Mouse (Mus musculus) kidney, adult 2 months (tissue): ENCODE results near the gene Nmt1. TPM values are rescaled to one million over a fixed set of nuclear protein-coding genes. Genes with fewer than 3 reads are reported as not detected.

Experiments used
- DNase-seq: peaks from one replicate; pipeline ENCODE4 v3.0.0; 2021
- H3K27ac ChIP-seq: fragments of 200-500 bp; 2 replicates; pipeline ENCODE4 v1.5.1; 2012; ENCODE audit warnings: low read depth, low read length, control low read depth, inconsistent platforms; ENCODE audit not compliant: insufficient read depth
- H3K27me3 ChIP-seq: fragments of 200-500 bp; replicated peaks from 2 replicates; pipeline ENCODE4 v1.6.1; 2012; ENCODE audit warnings: mild to moderate bottlenecking, moderate library complexity, low read length, inconsistent platforms; ENCODE audit not compliant: control insufficient read depth, insufficient read depth
- H3K36me3 ChIP-seq: fragments of 200-500 bp; 2 replicates; pipeline ENCODE4 v1.6.1; 2012; ENCODE audit warnings: mild to moderate bottlenecking, moderate library complexity, low read length, inconsistent platforms; ENCODE audit not compliant: control insufficient read depth, insufficient read depth
- H3K4me1 ChIP-seq: fragments of 200-500 bp; 2 replicates; pipeline ENCODE4 v1.6.1; 2011; ENCODE audit warnings: low read length; ENCODE audit not compliant: control insufficient read depth, insufficient read depth
- H3K4me3 ChIP-seq: fragments of 200-500 bp; 2 replicates; pipeline ENCODE4 v1.5.1; 2011; ENCODE audit warnings: mild to moderate bottlenecking, low read depth, low read length, control low read depth; ENCODE audit not compliant: insufficient read depth
- CTCF ChIP-seq: fragments of 200-500 bp; conservative IDR thresholded peaks from 2 replicates; pipeline ENCODE4 v1.5.1; 2011; ENCODE audit warnings: low read depth, mild to moderate bottlenecking, control low read depth, low read length, moderate library complexity, mixed read lengths; ENCODE audit not compliant: insufficient read depth, insufficient read length
- POLR2A ChIP-seq: fragments of 200-500 bp; IDR thresholded peaks from one replicate; pipeline ENCODE4 v1.6.1; 2011; ENCODE audit warnings: low read depth, low read length, control low read depth
- WGBS: fragments of 180-500 bp; shearing (Covaris S2); methylation state at CpG from one replicate; pipeline ENCODE4 v1.1.7; 2018; 5-methylcytosine and 5-hydroxymethylcytosine counted together
- polyA plus RNA-seq: library from polyadenylated mRNA; depleted of rRNA; stranded (reverse); fragments of >200 nt; gene quantifications from 2 replicates; pipeline ENCODE4 v1.2.3, GENCODE M21; 2012

Nmt1 gene
- polyA plus RNA-seq, 1 experiment, result 49.7 TPM

DNA sequence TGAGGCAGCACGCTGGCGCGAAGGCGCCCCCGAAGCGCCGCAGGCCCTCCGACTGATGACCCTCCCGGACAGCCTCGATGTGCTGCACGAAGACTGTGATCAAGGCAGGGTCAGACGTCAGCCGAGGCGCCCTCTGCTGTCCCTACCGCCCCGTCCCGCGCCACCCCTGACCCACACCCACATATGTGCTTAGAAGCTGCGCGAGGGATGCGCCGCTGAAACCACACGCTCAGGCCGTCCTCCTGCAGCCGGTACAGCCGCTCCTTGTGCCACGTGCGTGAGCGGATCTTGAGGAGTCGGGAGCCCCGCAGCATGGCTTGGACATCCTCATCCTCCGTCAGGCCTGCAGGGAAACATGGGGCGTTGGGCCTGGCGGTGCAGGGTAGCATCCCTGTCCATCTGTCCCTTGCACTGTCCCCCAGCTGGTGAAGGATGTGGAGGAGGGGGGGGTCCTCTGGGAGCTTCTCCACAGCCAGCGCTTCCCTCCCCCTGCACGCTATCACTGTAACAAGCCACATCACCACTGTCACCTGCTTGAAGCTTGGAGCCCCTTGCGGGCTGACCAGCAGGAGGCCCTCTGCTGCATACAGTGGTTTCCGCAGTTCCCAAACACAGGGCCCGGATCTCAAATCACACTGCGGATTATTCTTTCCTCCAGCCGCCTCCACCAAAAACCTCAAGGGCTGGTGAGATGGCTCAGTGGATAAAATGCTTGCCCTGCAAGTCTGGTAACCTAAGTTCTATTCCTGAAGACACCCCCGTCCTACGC lies 52.5 kb downstream of the Nmt1 start:
- no peak for DNase-seq
- H3K4me3 ChIP-seq, result no peak overlapping the region

DNA sequence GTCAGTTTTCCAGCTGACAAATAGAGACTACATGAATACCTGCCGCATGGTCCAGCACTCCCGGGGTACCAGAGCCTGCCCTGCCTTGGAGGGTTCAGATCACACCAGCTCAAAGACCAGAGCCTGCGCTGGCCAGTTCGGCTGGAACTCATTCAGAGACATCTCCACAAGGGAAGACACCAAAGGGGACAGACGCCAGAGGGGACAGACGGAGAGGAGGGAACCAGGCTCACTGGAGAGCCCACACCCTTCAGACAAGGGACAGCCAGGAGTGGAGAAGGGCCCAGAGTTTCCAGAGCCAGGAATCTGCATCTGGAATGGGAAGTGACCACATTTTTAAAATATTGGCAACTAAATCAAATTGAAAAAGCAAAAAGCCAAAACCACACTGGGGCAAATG lies 53.6 kb downstream of the Nmt1 start:
- 79% methylated on average over 6 of the region's 6 CpGs for WGBS
- Histone ChIP-seq H3K27me3 (no peaks in the 10 kb centered on the region), H3K4me1 (no peaks in the 10 kb centered on the region), H3K36me3 (no peaks in the 10 kb centered on the region), H3K27ac (no peak overlapping the region), H3K4me3 (no peak overlapping the region)
- TF ChIP-seq POLR2A (no peak), CTCF (no peak)
- no peak for DNase-seq

More for the DNA sequence above, 52.5 kb downstream of the Nmt1 start:
- Histone ChIP-seq H3K36me3 (no peaks in the 10 kb centered on the region), H3K4me1 (no peaks in the 10 kb centered on the region), H3K27ac (no peak overlapping the region), H3K27me3 (no peaks in the 10 kb centered on the region)
- WGBS, result 22% methylated on average over 43 of the region's 43 CpGs
- TF ChIP-seq POLR2A (no peak), CTCF (no peak)

- Histone ChIP-seq H3K27ac (no peak overlapping the region), H3K36me3 (no peaks in the 10 kb centered on the region), H3K4me1 (peaks cover 6% of the 10 kb centered on the region; the same call in 1 of the 2 replicates), H3K27me3 (no peaks in the 10 kb centered on the region), H3K4me3 (no peak overlapping the region)
- TF ChIP-seq POLR2A, result no peak
- TF ChIP-seq CTCF, result no peak
- WGBS, result 83% methylated on average over 7 of the region's 7 CpGs
- DNase-seq, result no peak
Observed at GRCm38 (mm10) chr11:103093306-103093705, 65.3 kb downstream of the Nmt1 start.

DNA sequence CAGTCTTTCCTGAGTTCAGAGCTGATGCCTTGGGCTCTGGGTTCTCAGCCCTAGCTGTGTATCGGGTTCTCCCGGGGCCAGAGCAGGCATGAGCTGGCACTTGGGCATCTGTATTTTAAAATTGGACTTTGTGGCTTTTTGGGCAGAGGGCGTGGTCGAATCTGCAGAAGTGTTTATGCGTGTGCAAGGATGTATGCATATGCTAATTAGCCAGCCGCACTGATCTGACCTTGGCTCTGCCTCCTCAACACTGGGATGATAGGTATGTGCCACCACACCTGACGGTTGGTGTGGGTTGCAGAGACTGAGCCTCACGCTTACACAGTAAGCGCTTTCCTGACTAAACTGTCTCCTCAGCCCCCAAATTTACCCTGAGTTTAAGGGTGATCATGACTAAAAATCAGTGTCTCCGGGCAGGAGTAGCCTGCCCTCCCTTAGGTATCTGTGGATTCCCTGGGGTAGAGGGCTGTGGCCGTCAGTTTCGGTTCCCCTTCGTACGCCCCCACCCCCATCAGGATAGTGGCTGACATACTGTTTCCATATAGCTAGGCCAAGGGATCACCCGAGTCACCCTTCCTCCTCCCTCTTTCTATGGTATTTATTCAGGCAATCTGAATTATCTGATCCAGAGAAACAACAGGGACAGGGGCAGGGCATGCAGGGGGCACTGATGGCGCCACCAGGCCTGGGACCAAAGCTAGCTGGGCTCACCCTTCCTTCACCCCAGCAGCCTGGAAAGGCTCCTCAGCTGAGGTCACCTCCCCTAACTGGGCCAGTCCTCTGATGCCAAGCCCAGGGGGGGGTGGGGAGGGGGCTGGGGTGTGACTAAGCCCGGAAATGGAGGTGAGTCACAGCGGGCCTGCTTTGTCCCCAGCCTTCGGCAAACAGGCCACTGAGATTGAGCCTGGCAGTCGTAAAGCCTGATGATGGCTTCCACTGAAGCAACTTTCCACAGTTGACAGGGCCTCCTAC lies 66.2 kb downstream of the Nmt1 start:
- Histone ChIP-seq H3K4me1 (peaks cover 6% of the 10 kb centered on the region; the same call in 1 of the 2 replicates), H3K27ac (no peak overlapping the region), H3K36me3 (no peaks in the 10 kb centered on the region), H3K4me3 (no peak overlapping the region), H3K27me3 (no peaks in the 10 kb centered on the region)
- 76% methylated on average over 20 of the region's 20 CpGs for WGBS
- DNase-seq, result no peak
- TF ChIP-seq CTCF, result no peak
- TF ChIP-seq POLR2A, result no peak

DNA sequence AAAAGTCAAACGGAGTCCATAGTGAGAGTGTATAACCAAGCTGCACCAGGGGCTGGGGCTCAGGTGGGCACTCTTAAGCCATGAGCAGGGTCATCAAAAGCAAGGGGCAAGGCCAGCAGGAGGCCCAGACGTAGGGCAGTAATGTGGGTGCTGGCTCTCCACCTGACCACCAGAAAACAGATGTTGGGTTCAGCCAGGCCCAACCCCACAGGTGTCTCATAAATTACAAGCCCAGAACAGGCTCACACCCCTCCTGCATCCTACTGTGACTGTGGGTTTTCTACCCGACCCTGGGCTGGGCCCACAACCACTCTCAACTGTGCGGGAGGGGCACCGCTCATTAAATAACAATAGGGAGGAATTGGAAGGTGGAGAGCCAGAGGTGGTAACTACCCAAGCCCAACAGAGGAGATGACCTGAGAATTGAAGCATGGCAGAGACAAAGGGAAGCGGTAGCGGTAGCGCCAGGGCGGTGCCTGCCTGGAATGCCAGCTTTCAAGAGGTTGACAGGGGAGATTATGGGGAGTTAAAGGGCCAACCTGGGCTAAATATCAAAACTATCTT lies 67.2 kb downstream of the Nmt1 start:
- WGBS, result 84% methylated on average over 9 of the region's 9 CpGs
- no peak overlapping the region for H3K27ac ChIP-seq
- H3K36me3 ChIP-seq, result no peaks in the 10 kb centered on the region
- TF ChIP-seq POLR2A (no peak), CTCF (no peak)
- no peak overlapping the region for H3K4me3 ChIP-seq
- DNase-seq, result no peak
- H3K27me3 ChIP-seq, result no peaks in the 10 kb centered on the region
- peaks cover 6% of the 10 kb centered on the region; the same call in 1 of the 2 replicates for H3K4me1 ChIP-seq

DNA sequence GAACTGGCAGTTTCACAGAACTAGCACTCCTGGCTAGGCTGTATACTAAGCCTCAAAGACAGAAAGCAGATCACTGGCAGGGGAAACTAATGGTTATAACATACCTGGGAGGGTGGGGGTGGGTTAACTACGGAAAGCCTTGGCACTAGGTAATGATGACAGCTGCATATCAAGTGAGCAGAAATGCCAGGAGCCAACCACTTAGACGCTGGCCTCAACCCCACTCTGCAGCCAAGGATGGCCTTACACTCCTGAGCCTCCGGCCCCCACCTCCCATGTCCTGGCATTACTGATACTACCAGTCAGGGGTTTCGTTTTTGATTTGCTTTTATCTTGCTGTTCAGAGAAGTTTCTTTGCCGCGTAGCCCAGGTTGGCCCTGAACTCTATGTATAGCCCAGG lies 67.8 kb downstream of the Nmt1 start:
- Histone ChIP-seq H3K4me1 (peaks cover 6% of the 10 kb centered on the region; the same call in 1 of the 2 replicates), H3K27ac (no peak overlapping the region), H3K4me3 (no peak overlapping the region), H3K36me3 (no peaks in the 10 kb centered on the region), H3K27me3 (no peaks in the 10 kb centered on the region)
- TF ChIP-seq POLR2A, result no peak
- TF ChIP-seq CTCF, result no peak
- DNase-seq, result no peak
- WGBS, result 94% methylated on average over 6 of the region's 6 CpGs
